Mouse (Mus musculus) kidney, postnatal 36 days (tissue): ENCODE data around the gene Iqsec3.

Source experiments
- DNase-seq, 2 experiments: peaks; one replicate each; pipeline ENCODE4 v3.0.0; 2021 to 2022; ENCODE audit warnings: mixed read lengths in 2 of 2

Iqsec3 gene

GRCm38 (mm10) chr6:121454549-121455494 lies 18.7 kb downstream of the Iqsec3 start:
- DNase-seq, result no peak

- no peak for DNase-seq
These were observed 19.7 kb downstream of the Iqsec3 start for GRCm38 (mm10) chr6:121453776-121454175.

GRCm38 (mm10) chr6:121451703-121452102 lies 21.8 kb downstream of the Iqsec3 start:
- DNase-seq, result no peak

- DNase-seq, result no peak
These were observed 32.7 kb downstream of the Iqsec3 start for GRCm38 (mm10) chr6:121440696-121441220.

GRCm38 (mm10) chr6:121424830-121425229 lies 48.6 kb downstream of the Iqsec3 start:
- DNase-seq, result no peak

GRCm38 (mm10) chr6:121424403-121424802 lies 49.1 kb downstream of the Iqsec3 start:
- no peak for DNase-seq

GRCm38 (mm10) chr6:121412558-121413297 lies 60.8 kb downstream of the Iqsec3 start:
- DNase-seq, result no peak

- DNase-seq, result no peak
These were observed 65.9 kb downstream of the Iqsec3 start for GRCm38 (mm10) chr6:121407571-121408011.

GRCm38 (mm10) chr6:121405311-121405710 lies 68.2 kb downstream of the Iqsec3 start:
- no peak for DNase-seq

- no peak for DNase-seq
These were observed 70.7 kb downstream of the Iqsec3 start for GRCm38 (mm10) chr6:121402661-121403244.

GRCm38 (mm10) chr6:121401826-121402660 lies 71.4 kb downstream of the Iqsec3 start:
- no peak for DNase-seq

- DNase-seq, result no peak
These were observed 72.3 kb downstream of the Iqsec3 start for GRCm38 (mm10) chr6:121401140-121401539.

- no peak for DNase-seq
These were observed 80.7 kb downstream of the Iqsec3 start for GRCm38 (mm10) chr6:121392610-121393252.

GRCm38 (mm10) chr6:121385397-121385796 lies 88.1 kb downstream of the Iqsec3 start:
- no peak for DNase-seq

GRCm38 (mm10) chr6:121382071-121382470 lies 91.4 kb downstream of the Iqsec3 start:
- DNase-seq, result no peak

- DNase-seq, result no peak
These were observed 92.9 kb downstream of the Iqsec3 start for GRCm38 (mm10) chr6:121380576-121380975.

GRCm38 (mm10) chr6:121378256-121378655 lies 95.2 kb downstream of the Iqsec3 start:
- DNase-seq, result no peak

GRCm38 (mm10) chr6:121376159-121376558 lies 97.3 kb downstream of the Iqsec3 start:
- no peak for DNase-seq

- DNase-seq, result peak; percentile 65 to 77
These were observed 102.1 kb downstream of the Iqsec3 start for GRCm38 (mm10) chr6:121371197-121371980.

- no peak for DNase-seq
These were observed 106.4 kb downstream of the Iqsec3 start for GRCm38 (mm10) chr6:121367099-121367498.

GRCm38 (mm10) chr6:121366537-121366936 lies 106.9 kb downstream of the Iqsec3 start:
- peak in 1 of 2 experiments; percentile 69 for DNase-seq
